Mouse (Mus musculus) spleen, adult 2 months (tissue): Measurements from ENCODE around the gene Aurka. TPM values are rescaled to one million over a fixed set of nuclear protein-coding genes. Genes with fewer than 3 reads are reported as not detected.

Experiments
- DNase-seq, 2 experiments: peaks; one replicate each; pipeline versions ENCODE4 v3.0.0 to v3.0.0-alpha.2; 2012 to 2021; ENCODE audit warnings: low spot score in 2 of 2, low read depth in 1 of 2
- H3K27ac ChIP-seq: fragments of 200-500 bp; 2 replicates; pipeline ENCODE4 v1.5.1; 2012; ENCODE audit warnings: low read length, inconsistent platforms; ENCODE audit not compliant: insufficient read depth
- H3K27me3 ChIP-seq: fragments of 200-500 bp; 2 replicates; pipeline ENCODE4 v1.6.1; 2012; ENCODE audit warnings: mild to moderate bottlenecking, moderate library complexity, low read length, inconsistent platforms; ENCODE audit not compliant: control insufficient read depth, insufficient read depth
- H3K36me3 ChIP-seq: fragments of 200-500 bp; 2 replicates; pipeline ENCODE4 v1.6.1; 2012; ENCODE audit warnings: mild to moderate bottlenecking, low read length, inconsistent platforms; ENCODE audit not compliant: control insufficient read depth, insufficient read depth
- H3K4me1 ChIP-seq: fragments of 200-500 bp; 2 replicates; pipeline ENCODE4 v1.6.1; 2011; ENCODE audit warnings: inconsistent platforms; ENCODE audit not compliant: control insufficient read depth, insufficient read depth, insufficient read length
- H3K4me3 ChIP-seq: fragments of 200-500 bp; 2 replicates; pipeline ENCODE4 v1.5.1; 2011; ENCODE audit warnings: mild to moderate bottlenecking, inconsistent platforms; ENCODE audit not compliant: insufficient read depth, insufficient read length; ENCODE audit errors: extremely low read depth
- CTCF ChIP-seq: fragments of 200-500 bp; IDR thresholded peaks from 2 replicates; pipeline ENCODE4 v1.5.1; 2011; ENCODE audit warnings: mild to moderate bottlenecking, inconsistent platforms; ENCODE audit not compliant: insufficient read depth, insufficient read length, insufficient replicate concordance; ENCODE audit errors: extremely low read depth
- POLR2A ChIP-seq: fragments of 200-500 bp; IDR thresholded peaks from 2 replicates; pipeline ENCODE4 v1.6.1; 2011; ENCODE audit warnings: low read depth, low read length, inconsistent platforms
- WGBS: fragments of 180-500 bp; shearing (Covaris S2); methylation state at CpG from one replicate; pipeline ENCODE4 v1.1.7; 2018; 5-methylcytosine and 5-hydroxymethylcytosine counted together
- polyA plus RNA-seq: library from polyadenylated mRNA; depleted of rRNA; stranded (reverse); fragments of >200 nt; gene quantifications from 2 replicates; pipeline ENCODE4 v1.2.3, GENCODE M21; 2012

Aurka gene
- polyA plus RNA-seq, 1 experiment, result 8.1 TPM

GRCm38 (mm10) chr2:172371258-172371657 is 923 bp upstream of the Aurka start:
- peak overlapping the region; percentile 95 for H3K4me3 ChIP-seq
- TF ChIP-seq POLR2A, result no peak
- no peak for TF ChIP-seq CTCF
- DNase-seq, result no peak

GRCm38 (mm10) chr2:172363176-172363575 is 7.2 kb downstream of the Aurka start:
- Histone ChIP-seq H3K4me3 (no peak overlapping the region), H3K27ac (no peak overlapping the region), H3K27me3 (no peaks in the 10 kb centered on the region), H3K4me1 (no peaks in the 10 kb centered on the region), H3K36me3 (peaks cover 18% of the 10 kb centered on the region)
- WGBS, result 94% methylated on average over 7 of the region's 7 CpGs
- TF ChIP-seq POLR2A (no peak), CTCF (no peak)
- DNase-seq, result no peak

More at GRCm38 (mm10) chr2:172371258-172371657, 923 bp upstream of the Aurka start:
- Histone ChIP-seq H3K4me1 (peaks cover 8% of the 10 kb centered on the region; the same call in 1 of the 2 replicates), H3K27me3 (no peaks in the 10 kb centered on the region), H3K36me3 (peaks cover 23% of the 10 kb centered on the region), H3K27ac (no peak overlapping the region)
- 1% methylated on average over 11 of the region's 11 CpGs for WGBS

- TF ChIP-seq CTCF, result no peak
- TF ChIP-seq POLR2A, result no peak
- no peak overlapping the region for H3K4me3 ChIP-seq
- H3K36me3 ChIP-seq, result peaks cover 18% of the 10 kb centered on the region
- H3K27me3 ChIP-seq, result no peaks in the 10 kb centered on the region
- no peaks in the 10 kb centered on the region for H3K4me1 ChIP-seq
- DNase-seq, result no peak
- WGBS, result 89% methylated on average over 5 of the region's 5 CpGs
- H3K27ac ChIP-seq, result no peak overlapping the region
These were observed 14.5 kb downstream of the Aurka start for GRCm38 (mm10) chr2:172355833-172356232.

- no peak overlapping the region for H3K27ac ChIP-seq
- no peaks in the 10 kb centered on the region for H3K27me3 ChIP-seq
- 89% methylated on average over 9 of the region's 9 CpGs for WGBS
- no peak overlapping the region for H3K4me3 ChIP-seq
- peaks cover 17% of the 10 kb centered on the region for H3K36me3 ChIP-seq
- TF ChIP-seq CTCF, result no peak
- no peak for TF ChIP-seq POLR2A
- no peak for DNase-seq
- H3K4me1 ChIP-seq, result no peaks in the 10 kb centered on the region
These were observed 15.6 kb downstream of the Aurka start for GRCm38 (mm10) chr2:172354761-172355160.

- DNase-seq, result no peak
- TF ChIP-seq CTCF (no peak), POLR2A (no peak)
- H3K4me3 ChIP-seq, result no peak overlapping the region
- no peak overlapping the region for H3K27ac ChIP-seq
- no peaks in the 10 kb centered on the region for H3K4me1 ChIP-seq
- H3K27me3 ChIP-seq, result no peaks in the 10 kb centered on the region
- 88% methylated on average over 9 of the region's 9 CpGs for WGBS
- peaks cover 12% of the 10 kb centered on the region for H3K36me3 ChIP-seq
These were observed 17.1 kb downstream of the Aurka start for GRCm38 (mm10) chr2:172353218-172353617.

GRCm38 (mm10) chr2:172350773-172351172 is 19.6 kb downstream of the Aurka start:
- H3K4me1 ChIP-seq, result no peaks in the 10 kb centered on the region; the same call in 1 of the 2 replicates
- TF ChIP-seq POLR2A, result no peak
- TF ChIP-seq CTCF, result no peak
- no peaks in the 10 kb centered on the region for H3K27me3 ChIP-seq
- H3K27ac ChIP-seq, result no peak overlapping the region
- WGBS, result 92% methylated on average over 8 of the region's 8 CpGs
- peaks cover 10% of the 10 kb centered on the region for H3K36me3 ChIP-seq
- no peak overlapping the region for H3K4me3 ChIP-seq
- DNase-seq, result no peak

- WGBS, result 87% methylated on average over 14 of the region's 14 CpGs
- Histone ChIP-seq H3K36me3 (peaks cover 5% of the 10 kb centered on the region), H3K27ac (no peak overlapping the region), H3K4me1 (peaks cover 3% of the 10 kb centered on the region; the same call in 1 of the 2 replicates), H3K27me3 (no peaks in the 10 kb centered on the region), H3K4me3 (no peak overlapping the region)
- TF ChIP-seq CTCF (no peak), POLR2A (no peak)
- DNase-seq, result no peak
These were observed 20.6 kb downstream of the Aurka start for GRCm38 (mm10) chr2:172349776-172350175.
